Mouse (Mus musculus) liver, embryonic 16.5 days (tissue): ENCODE data around the gene Rexo5. TPM values are rescaled to one million over a fixed set of nuclear protein-coding genes. Genes with fewer than 3 reads are reported as not detected.
A peak's percentile ranks its signal among the peaks of the same experiment; 100 is the strongest.

Experiments
- ATAC-seq: fragments of 200-750 bp; cut with Nextera tagmentation; 2 replicates; pipeline ENCODE4 v1.8.0; 2017; ENCODE audit warnings: low read depth, mild to moderate bottlenecking, moderate number of reproducible peaks, moderate library complexity
- H3K27ac ChIP-seq: fragments of 300-500 bp; sonication (generic); 2 replicates; pipeline ENCODE4 v1.5.1; 2014; ENCODE audit warnings: mild to moderate bottlenecking, low read length
- H3K27me3 ChIP-seq: fragments of 300-500 bp; sonication (generic); 2 replicates; pipeline ENCODE4 v1.6.1; 2014; ENCODE audit warnings: low read depth, low read length, mixed read lengths; ENCODE audit not compliant: control insufficient read depth, insufficient read depth
- H3K36me3 ChIP-seq: fragments of 300-500 bp; sonication (generic); 2 replicates; pipeline ENCODE4 v1.6.1; 2014; ENCODE audit warnings: mild to moderate bottlenecking; ENCODE audit not compliant: control insufficient read depth, insufficient read depth
- H3K4me1 ChIP-seq: fragments of 300-500 bp; sonication (generic); 2 replicates; pipeline ENCODE4 v1.6.1; 2014; ENCODE audit warnings: low read depth, low read length, mixed read lengths; ENCODE audit not compliant: control insufficient read depth
- H3K4me2 ChIP-seq: fragments of 300-500 bp; sonication (generic); 2 replicates; pipeline ENCODE4 v1.6.1; 2014; ENCODE audit warnings: low read depth, low read length, mixed read lengths
- H3K4me3 ChIP-seq: fragments of 300-500 bp; sonication (generic); 2 replicates; pipeline ENCODE4 v1.5.1; 2014; ENCODE audit warnings: low read depth, mild to moderate bottlenecking, low read length
- H3K9ac ChIP-seq: fragments of 300-500 bp; sonication (generic); 2 replicates; pipeline ENCODE4 v1.6.1; 2014; ENCODE audit warnings: low read depth, low read length
- H3K9me3 ChIP-seq: fragments of 300-500 bp; sonication (generic); replicated peaks from 2 replicates; pipeline ENCODE4 v1.6.1; 2016; ENCODE audit warnings: low read length; ENCODE audit not compliant: control insufficient read depth
- WGBS: fragments of 180-500 bp; shearing (Covaris S2); extraction: QIAGEN DNeasy Blood & Tissue Kit; methylation state at CpG from one replicate; pipeline ENCODE4 v1.1.7; 2014; ENCODE audit not compliant: insufficient replicate concordance; 5-methylcytosine and 5-hydroxymethylcytosine counted together
- polyA plus RNA-seq: library from polyadenylated mRNA; unstranded; fragments of >200 nt; fragmentation: Nextera tagmentation; extraction: Ambion mirVana; gene quantifications from 2 replicates; pipeline ENCODE4 v1.2.1, GENCODE M21; 2015

Gene Rexo5
- polyA plus RNA-seq, 1 experiment from 2014 or later = 11.9 TPM

- no peak overlapping the region for H3K4me2 ChIP-seq
- H3K4me3 ChIP-seq = no peak overlapping the region
- no peak for ATAC-seq
- H3K9ac ChIP-seq = no peak overlapping the region
- no peak overlapping the region for H3K27ac ChIP-seq
- H3K9me3 ChIP-seq = no peaks in the 10 kb centered on the region
- H3K27me3 ChIP-seq = no peaks in the 10 kb centered on the region
- H3K4me1 ChIP-seq = no peaks in the 10 kb centered on the region; the same call in 1 of the 2 replicates
- H3K36me3 ChIP-seq = 0 out of 2 replicates have a peak, but pooled peaks cover 2% of the 10 kb centered on the region
Observed at GRCm38 (mm10) chr7:119852494-119852893, 58.7 kb downstream of the Rexo5 start.

- no peak overlapping the region for H3K4me3 ChIP-seq
- H3K4me2 ChIP-seq = no peak overlapping the region
- no peak overlapping the region for H3K27ac ChIP-seq
- no peaks in the 10 kb centered on the region for H3K9me3 ChIP-seq
- no peak overlapping the region for H3K9ac ChIP-seq
- 84% methylated on average over 1 of the region's 1 CpGs for whole genome bisulfite sequencing
- no peaks in the 10 kb centered on the region for H3K27me3 ChIP-seq
- H3K4me1 ChIP-seq = no peaks in the 10 kb centered on the region; the same call in 1 of the 2 replicates
- H3K36me3 ChIP-seq = 0 out of 2 replicates have a peak, but pooled peaks cover 2% of the 10 kb centered on the region
- no peak for ATAC-seq
Observed at GRCm38 (mm10) chr7:119853186-119853585, 59.4 kb downstream of the Rexo5 start.

- Histone ChIP-seq H3K36me3 (no peaks in the 10 kb centered on the region; the same call in none of the 2 replicates), H3K9me3 (no peaks in the 10 kb centered on the region), H3K27ac (no peak overlapping the region), H3K4me3 (no peak overlapping the region), H3K4me2 (no peak overlapping the region), H3K9ac (no peak overlapping the region), H3K27me3 (no peaks in the 10 kb centered on the region), H3K4me1 (no peaks in the 10 kb centered on the region; the same call in 1 of the 2 replicates)
- WGBS = 64% methylated on average over 2 of the region's 2 CpGs
- no peak for ATAC-seq
Observed at GRCm38 (mm10) chr7:119854362-119854761, 60.6 kb downstream of the Rexo5 start.

- H3K4me2 ChIP-seq = no peak overlapping the region
- no peaks in the 10 kb centered on the region for H3K27me3 ChIP-seq
- H3K27ac ChIP-seq = no peak overlapping the region
- H3K9me3 ChIP-seq = no peaks in the 10 kb centered on the region
- no peaks in the 10 kb centered on the region; the same call in 1 of the 2 replicates for H3K4me1 ChIP-seq
- H3K9ac ChIP-seq = no peak overlapping the region
- no peak for ATAC-seq
- H3K36me3 ChIP-seq = no peaks in the 10 kb centered on the region; the same call in none of the 2 replicates
- H3K4me3 ChIP-seq = no peak overlapping the region
Observed at GRCm38 (mm10) chr7:119855031-119855430, 61.2 kb downstream of the Rexo5 start.

GRCm38 (mm10) chr7:119859476-119859875 is 65.7 kb downstream of the Rexo5 start:
- 70% methylated on average over 6 of the region's 6 CpGs for WGBS
- Histone ChIP-seq H3K9ac (no peak overlapping the region), H3K4me3 (no peak overlapping the region), H3K27ac (no peak overlapping the region), H3K36me3 (no peaks in the 10 kb centered on the region; the same call in none of the 2 replicates), H3K27me3 (no peaks in the 10 kb centered on the region), H3K4me1 (peaks cover 8% of the 10 kb centered on the region), H3K4me2 (no peak overlapping the region), H3K9me3 (no peaks in the 10 kb centered on the region)
- no peak for ATAC-seq

- Histone ChIP-seq H3K4me3 (no peak overlapping the region), H3K27me3 (no peaks in the 10 kb centered on the region), H3K9me3 (no peaks in the 10 kb centered on the region), H3K4me1 (peaks cover 9% of the 10 kb centered on the region), H3K9ac (no peak overlapping the region), H3K4me2 (no peak overlapping the region), H3K36me3 (no peaks in the 10 kb centered on the region; the same call in none of the 2 replicates), H3K27ac (no peak overlapping the region)
- 85% methylated on average over 3 of the region's 3 CpGs for WGBS
- no peak for ATAC-seq
Observed at GRCm38 (mm10) chr7:119860116-119860515, 66.3 kb downstream of the Rexo5 start.

GRCm38 (mm10) chr7:119860554-119860953 is 66.7 kb downstream of the Rexo5 start:
- Histone ChIP-seq H3K27ac (no peak overlapping the region), H3K9ac (no peak overlapping the region), H3K4me3 (no peak overlapping the region), H3K4me2 (no peak overlapping the region), H3K9me3 (no peaks in the 10 kb centered on the region), H3K4me1 (peaks cover 13% of the 10 kb centered on the region), H3K36me3 (no peaks in the 10 kb centered on the region; the same call in none of the 2 replicates), H3K27me3 (no peaks in the 10 kb centered on the region)
- no peak for ATAC-seq
- 67% methylated on average over 2 of the region's 2 CpGs for WGBS

GRCm38 (mm10) chr7:119860971-119861334 is 67.1 kb downstream of the Rexo5 start:
- Histone ChIP-seq H3K9ac (no peak overlapping the region), H3K36me3 (no peaks in the 10 kb centered on the region; the same call in none of the 2 replicates), H3K27me3 (no peaks in the 10 kb centered on the region), H3K4me1 (peaks cover 13% of the 10 kb centered on the region), H3K4me2 (no peak overlapping the region), H3K9me3 (no peaks in the 10 kb centered on the region), H3K27ac (no peak overlapping the region), H3K4me3 (no peak overlapping the region)
- no peak for ATAC-seq

GRCm38 (mm10) chr7:119861335-119862091 is 67.7 kb downstream of the Rexo5 start:
- Histone ChIP-seq H3K4me3 (no peak overlapping the region), H3K36me3 (no peaks in the 10 kb centered on the region; the same call in none of the 2 replicates), H3K9me3 (no peaks in the 10 kb centered on the region), H3K27me3 (no peaks in the 10 kb centered on the region), H3K27ac (no peak overlapping the region), H3K4me1 (peaks cover 13% of the 10 kb centered on the region), H3K9ac (no peak overlapping the region), H3K4me2 (no peak overlapping the region)
- peak; percentile 45 for ATAC-seq
- 40% methylated on average over 6 of the region's 6 CpGs for WGBS
